Mouse (Mus musculus) stomach, postnatal 0 days (tissue): ENCODE results near the gene Pum1.

ENCODE experiments used
- CTCF ChIP-seq: IDR thresholded peaks from 2 replicates; pipeline ENCODE4 v1.5.1; 2016; ENCODE audit warnings: antibody characterized with exemption, low read depth, mild to moderate bottlenecking, moderate library complexity
- EP300 ChIP-seq: optimal IDR thresholded peaks from 2 replicates; pipeline ENCODE3; 2016; ENCODE audit warnings: antibody characterized with exemption

DNA sequence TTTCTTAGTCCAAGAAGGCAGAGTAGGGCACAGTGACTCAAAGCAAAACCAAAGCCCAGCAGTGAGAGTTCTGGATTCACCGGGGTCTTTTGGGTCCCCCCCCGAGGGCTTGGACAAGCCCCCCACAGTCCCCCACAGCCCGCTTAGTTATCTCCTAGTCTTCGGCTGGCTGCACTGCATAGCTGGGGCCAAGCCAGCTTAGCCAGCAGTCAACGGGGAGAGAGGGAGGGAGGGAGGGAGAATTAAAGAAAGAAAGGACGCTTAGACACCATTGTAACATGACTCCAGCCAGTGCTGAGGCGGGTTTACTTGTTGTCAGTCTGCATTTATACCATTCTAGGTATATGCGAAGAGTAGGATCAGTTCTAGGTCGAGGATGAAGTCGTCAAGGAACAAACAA lies 114.5 kb downstream of the Pum1 start:
- no peak for TF ChIP-seq EP300
- TF ChIP-seq CTCF, result no peak
